Mouse (Mus musculus): ENCODE measurements around the gene Arhgef28.

DNA sequence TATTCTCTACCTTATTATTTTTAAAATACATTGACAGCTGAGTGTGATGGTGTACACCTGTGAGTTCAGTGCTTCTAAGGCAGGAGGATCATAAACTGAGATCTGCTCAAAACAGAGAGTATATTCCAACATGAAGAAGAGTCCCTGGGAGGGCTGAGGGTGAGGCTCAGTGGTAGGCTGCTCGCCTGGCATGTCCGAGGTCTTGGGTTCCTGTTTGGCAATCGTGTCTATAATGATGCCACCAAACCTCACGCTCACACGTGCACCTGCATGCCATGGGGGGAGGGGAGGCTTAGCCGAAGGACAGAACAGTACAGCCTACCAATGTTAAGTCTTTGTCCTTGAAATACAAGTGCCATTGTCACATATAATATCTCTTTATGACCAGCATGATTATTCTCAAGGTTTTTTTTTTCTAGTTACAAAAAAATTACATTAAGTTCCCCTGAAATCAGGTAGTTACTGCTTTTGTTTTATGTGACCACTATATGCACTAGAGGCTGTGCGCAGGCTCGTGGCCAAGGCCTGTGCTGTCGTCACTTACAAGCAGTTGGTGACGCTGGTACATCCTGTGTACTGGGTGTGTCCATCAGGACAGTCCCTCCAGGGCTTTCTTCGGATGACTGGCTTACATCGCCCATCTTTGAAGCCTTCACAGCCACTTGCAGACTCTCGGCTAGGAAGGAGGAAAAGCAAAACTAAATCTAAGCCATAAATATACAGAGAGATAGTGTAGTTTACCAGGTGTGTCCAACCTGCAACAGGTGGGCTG is 264.1 kb downstream of the Arhgef28 start:
- TF ChIP-seq POLR2A (IDR thresholded peaks at IDR 0.05; ENCODE audit: low read depth, low read length) = no peak
- TF ChIP-seq CTCF (IDR thresholded peaks at IDR 0.05; ENCODE audit: extremely low read depth, insufficient read depth, insufficient read length, insufficient replicate concordance) = no peak
